Comparison of ENCODE assay signal across 9 mouse cellular contexts in genomic region chr19:21563789-21564460, GRCm38 (mm10).
DNase-seq lines count a peak whose midpoint lies in the region; ATAC-seq and TF ChIP-seq lines count a peak whose summit lies in the region.
"Had no signal": no experiment of that assay in that cellular context is flagged by ENCODE, and none has a peak within 500 bp of the region (broad histone marks: within the 10 kb centered on the region; RNA-seq: fewer than 3 reads in every experiment).

No protein-coding gene starts in this region.

- H3K27me3 ChIP-seq in heart, embryonic 13.5 days (replicated peaks), result no peaks in the 10 kb centered on the region
- H3K27me3 ChIP-seq in liver, postnatal 0 days (ENCODE audit: insufficient read depth, low read length), result no peaks in the 10 kb centered on the region
- no peaks in the 10 kb centered on the region for H3K27me3 ChIP-seq in neural tube, embryonic 14.5 days (ENCODE audit: control insufficient read depth, insufficient read depth, low read length)
- H3K27me3 ChIP-seq in testis, adult 2 months (ENCODE audit: control insufficient read depth, insufficient read depth, low read length), result no peaks in the 10 kb centered on the region

- H3K27ac ChIP-seq in bone marrow macrophage, adult 2 months (ENCODE audit: insufficient read depth, low read depth, low read length), result no peak overlapping the region
- no peak overlapping the region for H3K27ac ChIP-seq in heart, embryonic 13.5 days (replicated peaks)
- H3K27ac ChIP-seq in liver, postnatal 0 days (ENCODE audit: low read depth), result no peak overlapping the region
- H3K27ac ChIP-seq in neural tube, embryonic 14.5 days (ENCODE audit: low read depth, low read length), result no peak overlapping the region
- no peak overlapping the region; the same call in 1 of the 2 replicates for H3K27ac ChIP-seq in testis, adult 2 months (ENCODE audit: control insufficient read depth, insufficient read depth, low read depth, low read length)

- peak; percentile 62 for ATAC-seq in erythroblast, adult 5-6 weeks (replicated peaks; ENCODE audit: low FRiP score, poor library complexity, severe bottlenecking)
- ATAC-seq in heart, embryonic 13.5 days (ENCODE audit: extremely low read depth, insufficient number of reproducible peaks, low FRiP score, low TSS enrichment), result no peak
- peak; percentile 24; the same call in 1 of the 2 replicates for ATAC-seq in liver, postnatal 0 days
- peak; percentile 81 for ATAC-seq in neural tube, embryonic 14.5 days (ENCODE audit: low read depth)

- no peak overlapping the region for H3K4me3 ChIP-seq in bone marrow macrophage, adult 2 months (ENCODE audit: insufficient read depth, low read length)
- no peak overlapping the region for H3K4me3 ChIP-seq in heart, embryonic 13.5 days
- no peak overlapping the region for H3K4me3 ChIP-seq in liver, postnatal 0 days (ENCODE audit: low read depth, low read length)
- no peak overlapping the region for H3K4me3 ChIP-seq in neural tube, embryonic 14.5 days (ENCODE audit: low read depth, low read length)
- H3K4me3 ChIP-seq in testis, adult 2 months (ENCODE audit: control insufficient read depth, low read depth, low read length), result no peak overlapping the region
- H3K4me3 ChIP-seq: erythroblast, embryonic 14.5 days had no signal

- H3K9me3 ChIP-seq in heart, embryonic 13.5 days, result no peaks in the 10 kb centered on the region
- no peaks in the 10 kb centered on the region for H3K9me3 ChIP-seq in liver, postnatal 0 days (ENCODE audit: low read length)
- H3K9me3 ChIP-seq in neural tube, embryonic 14.5 days (ENCODE audit: control insufficient read depth, low read length), result no peaks in the 10 kb centered on the region

- TF ChIP-seq POLR2A in bone marrow macrophage, adult 2 months (IDR thresholded peaks at IDR 0.05; ENCODE audit: borderline replicate concordance, low read depth, low read length), result no peak
- TF ChIP-seq POLR2A in testis, adult 2 months (IDR thresholded peaks at IDR 0.05; ENCODE audit: control insufficient read depth, low read depth, low read length), result no peak

- H3K4me2 ChIP-seq in heart, embryonic 13.5 days, result peak overlapping the region; percentile 33; the same call in 1 of the 2 replicates
- H3K4me2 ChIP-seq in liver, postnatal 0 days (ENCODE audit: low read depth, low read length), result no peak overlapping the region
- no peak overlapping the region for H3K4me2 ChIP-seq in neural tube, embryonic 14.5 days (ENCODE audit: low read depth, low read length)

- 28% methylated on average over 11 of the region's 11 CpGs for WGBS in heart, embryonic 13.5 days
- 23% methylated on average over 11 of the region's 11 CpGs for WGBS in liver, postnatal 0 days (ENCODE audit: insufficient replicate concordance)
- WGBS in neural tube, embryonic 14.5 days, result 23% methylated on average over 11 of the region's 11 CpGs

- no peaks in the 10 kb centered on the region for H3K36me3 ChIP-seq in heart, embryonic 13.5 days
- H3K36me3 ChIP-seq in liver, postnatal 0 days (replicated peaks; ENCODE audit: insufficient read depth, low read length), result no peaks in the 10 kb centered on the region
- no peaks in the 10 kb centered on the region for H3K36me3 ChIP-seq in neural tube, embryonic 14.5 days (ENCODE audit: control insufficient read depth, insufficient read depth, low read length)
- H3K36me3 ChIP-seq in testis, adult 2 months (ENCODE audit: control insufficient read depth, insufficient read depth, low read length), result no peaks in the 10 kb centered on the region

- peak; percentile 91 for TF ChIP-seq CTCF in bone marrow macrophage, adult 2 months (IDR thresholded peaks at IDR 0.05; ENCODE audit: low read depth, low read length)
- peak; percentile 98 for TF ChIP-seq CTCF in liver, postnatal 0 days (IDR thresholded peaks at IDR 0.05; ENCODE audit: low read depth)
- TF ChIP-seq CTCF in testis, adult 2 months (IDR thresholded peaks at IDR 0.05; ENCODE audit: control insufficient read depth, insufficient read depth, insufficient replicate concordance, low read depth, low read length), result peak; percentile 97; the same call in 1 of the 2 replicates

- H3K4me1 ChIP-seq in bone marrow macrophage, adult 2 months (ENCODE audit: control insufficient read depth, insufficient read depth, low read length), result peaks cover 3% of the 10 kb centered on the region
- H3K4me1 ChIP-seq in heart, embryonic 13.5 days, result 0 out of 2 replicates have a peak, but pooled peaks cover 2% of the 10 kb centered on the region
- H3K4me1 ChIP-seq in liver, postnatal 0 days (ENCODE audit: insufficient read depth), result no peaks in the 10 kb centered on the region
- no peaks in the 10 kb centered on the region for H3K4me1 ChIP-seq in neural tube, embryonic 14.5 days (ENCODE audit: control insufficient read depth, insufficient read depth, low read length)
- H3K4me1 ChIP-seq in testis, adult 2 months (ENCODE audit: control insufficient read depth, insufficient read depth, low read length), result no peaks in the 10 kb centered on the region; the same call in 1 of the 2 replicates

- DNase-seq in CD4-positive, CD25-positive, alpha-beta regulatory T cell, adult 2 months (ENCODE audit: low read depth, low spot score), result peak; percentile 87
- DNase-seq in kidney, postnatal 10 days, result peak; percentile 88
- peak; percentile 80 for DNase-seq in liver, postnatal 0 days

- TF ChIP-seq EP300 in liver, postnatal 0 days (IDR thresholded peaks at IDR 0.05; ENCODE audit: low read depth), result no peak

- no peak overlapping the region for H3K9ac ChIP-seq in heart, embryonic 13.5 days
- H3K9ac ChIP-seq in liver, postnatal 0 days (replicated peaks), result no peak overlapping the region
- no peak overlapping the region for H3K9ac ChIP-seq in neural tube, embryonic 14.5 days (replicated peaks; ENCODE audit: low read depth, low read length)
